Mouse (Mus musculus) erythroblast, embryonic 14.5 days (primary cell): ENCODE measurements around the gene Vdr.

Source experiments
- GATA1 ChIP-seq: IDR thresholded peaks from 2 replicates; pipeline ENCODE4 v1.6.1; 2012; ENCODE audit warnings: low read length, inconsistent platforms, mixed read lengths
- TAL1 ChIP-seq: IDR thresholded peaks from 3 replicates; pipeline ENCODE4 v1.6.1; 2012; ENCODE audit warnings: low read length, inconsistent platforms, mixed read lengths

- no peak for TF ChIP-seq GATA1
- no peak for TF ChIP-seq TAL1
Measured at GRCm38 (mm10) chr15:97875784-97876183, 34.6 kb downstream of the Vdr start.
